Mouse (Mus musculus) kidney, embryonic 16.5 days (tissue): Measurements from ENCODE around the gene Slc25a34. TPM values are rescaled to one million over a fixed set of nuclear protein-coding genes. Genes with fewer than 3 reads are reported as not detected.
A peak's percentile ranks its signal among the peaks of the same experiment; 100 is the strongest.

ENCODE experiments used
- ATAC-seq: fragments of 200-750 bp; cut with Nextera tagmentation; 2 replicates; pipeline ENCODE4 v1.8.0; 2017; ENCODE audit warnings: moderate TSS enrichment; ENCODE audit not compliant: low FRiP score, low TSS enrichment
- H3K27ac ChIP-seq: fragments of 300-500 bp; sonication (generic); 2 replicates; pipeline ENCODE4 v1.5.1; 2014; ENCODE audit warnings: low read length
- H3K27me3 ChIP-seq: fragments of 300-500 bp; sonication (generic); 2 replicates; pipeline ENCODE4 v1.6.1; 2014; ENCODE audit warnings: low read length, control low read depth, mixed read lengths; ENCODE audit not compliant: insufficient read depth
- H3K36me3 ChIP-seq: fragments of 300-500 bp; sonication (generic); 2 replicates; pipeline ENCODE4 v1.6.1; 2014; ENCODE audit warnings: low read length, control low read depth, mixed read lengths; ENCODE audit not compliant: insufficient read depth
- H3K4me1 ChIP-seq: fragments of 300-500 bp; sonication (generic); 2 replicates; pipeline ENCODE4 v1.6.1; 2014; ENCODE audit warnings: low read length, control low read depth, mixed read lengths; ENCODE audit not compliant: insufficient read depth
- H3K4me2 ChIP-seq: fragments of 300-500 bp; sonication (generic); replicated peaks from 2 replicates; pipeline ENCODE4 v1.6.1; 2014; ENCODE audit warnings: low read depth, low read length
- H3K4me3 ChIP-seq: fragments of 300-500 bp; sonication (generic); 2 replicates; pipeline ENCODE4 v1.5.1; 2014; ENCODE audit warnings: mild to moderate bottlenecking, low read length
- H3K9ac ChIP-seq: fragments of 300-500 bp; sonication (generic); replicated peaks from 2 replicates; pipeline ENCODE4 v1.6.1; 2014; ENCODE audit warnings: low read length
- H3K9me3 ChIP-seq: fragments of 300-500 bp; sonication (generic); 2 replicates; pipeline ENCODE4 v1.6.1; 2016; ENCODE audit warnings: low read length, control low read depth
- WGBS: fragments of 180-500 bp; shearing (Covaris S2); extraction: QIAGEN DNeasy Blood & Tissue Kit; methylation state at CpG from one replicate; pipeline ENCODE4 v1.1.7; 2014; 5-methylcytosine and 5-hydroxymethylcytosine counted together
- polyA plus RNA-seq: library from polyadenylated mRNA; unstranded; fragments of >200 nt; fragmentation: Nextera tagmentation; extraction: Ambion mirVana; gene quantifications from 2 replicates; pipeline ENCODE4 v1.2.1, GENCODE M21; 2015

Slc25a34 gene
- polyA plus RNA-seq, 1 experiment from 2014 or later = 0.69 TPM

- Histone ChIP-seq H3K9me3 (peaks cover 4% of the 10 kb centered on the region), H3K27ac (peak overlapping the region; percentile 74; the same call in 1 of the 2 replicates), H3K9ac (no peak overlapping the region), H3K4me3 (no peak overlapping the region), H3K4me2 (no peak overlapping the region), H3K27me3 (no peaks in the 10 kb centered on the region), H3K4me1 (peaks cover 15% of the 10 kb centered on the region), H3K36me3 (no peaks in the 10 kb centered on the region)
- ATAC-seq = no peak
- 90% methylated on average over 5 of the region's 5 CpGs for WGBS
Measured at GRCm38 (mm10) chr4:141605421-141605820, 18.2 kb downstream of the Slc25a34 start.

DNA sequence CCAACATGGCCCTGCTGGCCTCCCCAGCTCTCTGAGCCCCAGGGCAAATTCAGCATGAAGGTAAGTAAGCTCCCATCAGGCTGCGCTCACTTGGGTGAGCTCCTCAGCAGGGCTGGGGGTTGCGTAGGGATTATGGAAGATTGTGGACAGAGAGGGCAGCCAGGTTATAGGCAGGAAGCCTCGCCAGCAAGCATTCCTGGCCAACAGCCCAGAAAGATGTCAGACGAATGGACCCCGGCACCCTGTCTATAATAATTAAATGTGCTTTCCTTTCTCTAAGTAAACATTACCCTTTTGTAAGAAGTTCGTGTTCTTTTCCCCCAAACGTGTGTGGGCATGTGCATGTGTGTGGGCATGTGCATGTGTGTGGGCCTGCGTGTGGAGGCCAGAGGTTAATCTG lies 19.1 kb downstream of the Slc25a34 start:
- ATAC-seq = peak; percentile 32; the same call in 1 of the 2 replicates
- WGBS = 42% methylated on average over 8 of the region's 8 CpGs
- Histone ChIP-seq H3K36me3 (no peaks in the 10 kb centered on the region), H3K4me3 (no peak overlapping the region), H3K9ac (0 out of 2 replicates have a peak overlapping the region, but pooled peaks have one; percentile 7), H3K9me3 (peaks cover 4% of the 10 kb centered on the region), H3K27me3 (no peaks in the 10 kb centered on the region), H3K27ac (peak overlapping the region; percentile 74), H3K4me1 (peaks cover 22% of the 10 kb centered on the region), H3K4me2 (no peak overlapping the region)

- no peaks in the 10 kb centered on the region for H3K36me3 ChIP-seq
- no peaks in the 10 kb centered on the region for H3K27me3 ChIP-seq
- ATAC-seq = no peak
- peaks cover 4% of the 10 kb centered on the region for H3K9me3 ChIP-seq
- 80% methylated on average over 4 of the region's 4 CpGs for WGBS
- H3K27ac ChIP-seq = peak overlapping the region; percentile 74
- H3K4me3 ChIP-seq = no peak overlapping the region
- H3K4me2 ChIP-seq = no peak overlapping the region
- H3K4me1 ChIP-seq = peaks cover 23% of the 10 kb centered on the region
- no peak overlapping the region for H3K9ac ChIP-seq
Measured at GRCm38 (mm10) chr4:141603921-141604320, 19.7 kb downstream of the Slc25a34 start.

- 55% methylated on average over 11 of the region's 11 CpGs for WGBS
- H3K4me3 ChIP-seq = no peak overlapping the region
- no peaks in the 10 kb centered on the region for H3K27me3 ChIP-seq
- H3K27ac ChIP-seq = peak overlapping the region; percentile 58
- no peak overlapping the region for H3K9ac ChIP-seq
- ATAC-seq = no peak
- H3K9me3 ChIP-seq = peaks cover 4% of the 10 kb centered on the region
- H3K4me2 ChIP-seq = no peak overlapping the region
- peaks cover 36% of the 10 kb centered on the region for H3K4me1 ChIP-seq
- no peaks in the 10 kb centered on the region for H3K36me3 ChIP-seq
Measured at GRCm38 (mm10) chr4:141602523-141603223, 20.9 kb downstream of the Slc25a34 start.

- WGBS = 79% methylated on average over 12 of the region's 12 CpGs
- ATAC-seq = no peak
- no peaks in the 10 kb centered on the region for H3K36me3 ChIP-seq
- no peak overlapping the region for H3K4me2 ChIP-seq
- no peaks in the 10 kb centered on the region for H3K27me3 ChIP-seq
- no peak overlapping the region for H3K9ac ChIP-seq
- H3K4me1 ChIP-seq = peaks cover 37% of the 10 kb centered on the region
- H3K4me3 ChIP-seq = no peak overlapping the region
- no peak overlapping the region for H3K27ac ChIP-seq
- peaks cover 4% of the 10 kb centered on the region for H3K9me3 ChIP-seq
Measured at GRCm38 (mm10) chr4:141601148-141601862, 22.3 kb downstream of the Slc25a34 start.

GRCm38 (mm10) chr4:141600364-141600763 lies 23.3 kb downstream of the Slc25a34 start:
- H3K9ac ChIP-seq = peak overlapping the region; percentile 77; the same call in 1 of the 2 replicates
- H3K4me2 ChIP-seq = no peak overlapping the region
- H3K27me3 ChIP-seq = no peaks in the 10 kb centered on the region
- peak overlapping the region; percentile 93 for H3K27ac ChIP-seq
- H3K4me1 ChIP-seq = peaks cover 37% of the 10 kb centered on the region
- H3K36me3 ChIP-seq = 0 out of 2 replicates have a peak, but pooled peaks cover under 1% of the 10 kb centered on the region
- H3K4me3 ChIP-seq = no peak overlapping the region
- H3K9me3 ChIP-seq = no peaks in the 10 kb centered on the region
- WGBS = 33% methylated on average over 6 of the region's 6 CpGs
- ATAC-seq = no peak

GRCm38 (mm10) chr4:141599251-141600141 lies 24.1 kb downstream of the Slc25a34 start:
- H3K9ac ChIP-seq = peak overlapping the region; percentile 77
- peak overlapping the region; percentile 66 for H3K4me3 ChIP-seq
- H3K9me3 ChIP-seq = no peaks in the 10 kb centered on the region
- under 1% methylated on average over 28 of the region's 57 CpGs for WGBS
- H3K27ac ChIP-seq = peak overlapping the region; percentile 93
- ATAC-seq = no peak
- peaks cover 8% of the 10 kb centered on the region for H3K36me3 ChIP-seq
- H3K4me1 ChIP-seq = peaks cover 33% of the 10 kb centered on the region
- H3K4me2 ChIP-seq = peak overlapping the region; percentile 82
- no peaks in the 10 kb centered on the region for H3K27me3 ChIP-seq

- Histone ChIP-seq H3K9me3 (no peaks in the 10 kb centered on the region), H3K9ac (peak overlapping the region; percentile 77), H3K27me3 (no peaks in the 10 kb centered on the region), H3K27ac (peak overlapping the region; percentile 93), H3K4me3 (peak overlapping the region; percentile 66), H3K4me1 (peaks cover 27% of the 10 kb centered on the region), H3K4me2 (peak overlapping the region; percentile 82), H3K36me3 (peaks cover 14% of the 10 kb centered on the region)
- WGBS = 0% methylated on average over 9 of the region's 9 CpGs
- ATAC-seq = no peak
Measured at GRCm38 (mm10) chr4:141598894-141599250, 24.7 kb downstream of the Slc25a34 start.

GRCm38 (mm10) chr4:141598199-141598893 lies 25.3 kb downstream of the Slc25a34 start:
- H3K27ac ChIP-seq = peak overlapping the region; percentile 93
- peak; percentile 84 for ATAC-seq
- peaks cover 24% of the 10 kb centered on the region for H3K4me1 ChIP-seq
- peak overlapping the region; percentile 82 for H3K4me2 ChIP-seq
- WGBS = under 1% methylated on average over 19 of the region's 19 CpGs
- H3K9ac ChIP-seq = peak overlapping the region; percentile 77
- peaks cover 16% of the 10 kb centered on the region for H3K36me3 ChIP-seq
- peak overlapping the region; percentile 66 for H3K4me3 ChIP-seq
- H3K27me3 ChIP-seq = no peaks in the 10 kb centered on the region
- no peaks in the 10 kb centered on the region for H3K9me3 ChIP-seq
